Mouse (Mus musculus) CD4-positive helper T cell, adult 2 months (primary cell): Measurements from ENCODE around the gene Myl7.

Experiments
- DNase-seq: peaks from one replicate; pipeline ENCODE4 v3.0.0-alpha.2; 2012; ENCODE audit warnings: low read depth, missing footprints, low spot score

The Myl7 gene

DNA sequence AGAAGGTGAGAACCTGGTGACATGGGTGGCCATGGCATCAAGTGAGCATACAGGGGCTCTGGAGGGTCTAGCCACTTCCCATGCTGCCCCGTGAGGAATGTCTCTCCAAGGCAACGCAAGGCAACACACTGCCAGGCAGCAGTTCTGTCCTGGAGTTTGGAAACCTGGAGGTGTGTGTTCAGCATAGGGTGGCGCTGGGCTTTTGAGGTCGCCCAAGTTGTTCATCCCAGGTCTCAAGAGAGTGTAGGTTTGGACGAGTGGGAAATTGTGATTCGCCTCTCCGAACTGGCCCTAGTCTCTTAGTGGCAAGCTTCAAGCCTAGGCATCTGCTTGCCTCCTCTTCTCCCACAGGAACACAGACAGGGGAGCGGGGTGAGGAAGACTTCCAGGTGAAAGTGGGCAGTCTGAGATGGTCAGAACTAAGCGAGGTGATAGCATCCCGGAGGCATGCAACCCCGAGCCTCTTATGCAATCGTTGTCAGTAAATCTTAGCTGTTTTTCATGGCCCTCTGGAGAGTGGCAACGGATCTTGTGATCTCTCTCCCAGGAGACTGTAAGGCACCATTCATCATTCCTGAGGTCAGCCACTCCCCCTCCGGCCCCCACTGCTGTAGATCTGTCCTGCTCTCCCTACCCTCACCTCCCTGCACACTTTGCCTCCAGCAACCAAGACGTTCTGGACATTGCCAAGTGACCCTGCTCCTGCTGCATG, 36.0 kb downstream of the Myl7 start:
- no peak for DNase-seq

DNA sequence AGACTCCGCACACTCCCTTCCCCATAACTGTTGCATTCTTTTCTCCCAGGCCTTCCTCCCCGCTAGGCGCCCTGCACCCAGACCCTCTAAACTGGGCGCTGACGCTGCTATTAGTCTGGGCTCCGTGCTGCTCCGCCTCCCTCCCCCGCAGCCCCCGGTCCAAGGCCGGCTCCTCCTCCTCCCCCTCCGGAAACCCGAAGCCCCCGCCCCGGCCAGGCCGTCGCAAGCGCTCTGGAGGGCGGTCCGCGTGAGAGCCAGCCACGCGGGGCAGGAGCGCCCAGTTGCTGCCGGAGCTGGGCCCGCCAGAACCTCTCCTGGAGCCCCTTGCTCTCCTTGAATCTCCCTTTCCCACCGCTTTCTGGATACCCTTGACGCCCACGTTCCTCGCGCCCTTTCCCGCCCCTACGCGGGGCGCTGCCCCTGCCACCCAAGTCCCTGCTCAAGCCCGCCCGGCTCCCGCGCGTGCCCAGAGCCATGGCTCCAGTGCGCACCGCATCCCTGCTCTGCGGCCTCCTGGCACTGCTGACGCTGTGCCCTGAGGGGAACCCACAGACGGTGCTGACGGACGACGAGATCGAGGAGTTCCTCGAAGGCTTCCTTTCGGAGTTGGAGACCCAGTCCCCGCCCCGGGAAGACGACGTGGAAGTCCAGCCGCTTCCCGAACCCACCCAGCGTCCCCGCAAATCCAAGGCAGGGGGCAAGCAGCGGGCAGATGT, 36.7 kb downstream of the Myl7 start, which contains the start of gene Aebp1:
Aebp1 (plus strand) TSS at position 270 of the 716 bp plus-strand sequence.
- DNase-seq = peak; percentile 16

DNA sequence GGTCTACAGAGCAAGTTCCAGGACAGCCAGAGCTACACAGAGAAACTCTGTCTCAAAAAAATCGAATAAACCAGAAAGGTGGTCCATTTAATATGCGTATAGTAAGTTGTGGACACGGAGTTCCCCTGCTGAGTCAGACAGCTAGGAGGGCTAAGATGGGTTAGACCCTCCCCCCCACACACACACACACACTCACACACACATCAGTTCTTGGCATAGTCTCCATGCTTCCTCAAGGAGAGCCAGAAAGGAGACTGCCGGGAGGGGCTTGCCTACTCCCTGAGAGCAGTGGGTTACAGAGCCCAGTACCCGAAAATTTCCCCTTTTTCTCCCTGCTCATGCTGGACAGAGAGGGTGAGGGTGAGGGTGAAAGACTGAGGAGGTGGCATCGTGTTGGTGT, 37.9 kb downstream of the Myl7 start:
- DNase-seq = no peak

DNA sequence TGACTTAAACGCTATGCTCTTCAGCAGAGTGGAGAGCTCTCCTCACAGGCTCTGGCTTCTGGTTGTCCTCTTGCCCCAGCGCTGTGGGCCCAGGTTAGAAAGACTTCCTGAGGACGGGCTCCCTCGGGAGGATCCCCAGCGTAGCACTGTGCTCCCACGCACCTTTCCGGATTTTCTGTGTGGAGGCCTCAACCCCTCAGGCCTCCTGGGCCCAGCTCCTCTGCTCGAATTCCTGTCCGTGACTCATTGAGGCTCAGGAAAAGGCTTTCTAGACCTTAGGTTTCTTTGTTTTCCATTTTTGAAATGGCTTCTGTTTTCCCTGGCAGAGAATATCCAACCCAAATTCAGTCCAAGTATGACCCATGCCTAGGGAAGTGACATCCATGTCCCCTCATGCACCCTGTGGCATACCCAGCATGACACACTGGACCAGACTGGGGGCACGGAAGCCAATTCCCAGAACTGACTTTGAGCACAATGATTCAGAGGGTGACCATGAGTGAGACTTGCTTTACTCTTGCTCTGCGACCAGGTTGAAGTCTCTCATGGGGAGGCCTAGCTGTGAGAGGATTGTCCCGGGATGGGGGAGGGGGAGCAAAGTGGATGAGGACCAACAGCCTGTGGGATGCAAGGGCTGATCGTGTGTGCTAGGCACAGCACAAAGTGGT, 38.6 kb downstream of the Myl7 start:
- DNase-seq = no peak

DNA sequence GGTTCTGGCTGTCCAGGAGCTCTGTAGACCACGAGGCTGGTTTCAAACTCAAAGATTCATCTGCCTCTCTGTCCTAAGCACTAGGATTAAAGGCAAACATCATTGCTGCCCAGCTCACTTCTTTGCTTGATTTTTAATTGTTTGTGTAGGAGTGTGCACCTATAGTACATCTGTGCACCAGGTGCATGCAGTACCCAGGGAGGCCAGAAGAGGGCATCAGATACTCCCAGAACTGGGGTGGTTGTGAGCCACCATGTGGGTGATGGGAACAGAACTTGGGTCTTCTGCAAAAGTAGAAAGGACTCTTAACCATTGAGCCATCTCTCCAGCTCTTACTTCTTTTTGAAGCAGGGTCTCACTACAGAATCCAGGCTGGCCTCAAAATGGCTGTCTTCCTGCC, 39.9 kb downstream of the Myl7 start:
- no peak for DNase-seq

DNA sequence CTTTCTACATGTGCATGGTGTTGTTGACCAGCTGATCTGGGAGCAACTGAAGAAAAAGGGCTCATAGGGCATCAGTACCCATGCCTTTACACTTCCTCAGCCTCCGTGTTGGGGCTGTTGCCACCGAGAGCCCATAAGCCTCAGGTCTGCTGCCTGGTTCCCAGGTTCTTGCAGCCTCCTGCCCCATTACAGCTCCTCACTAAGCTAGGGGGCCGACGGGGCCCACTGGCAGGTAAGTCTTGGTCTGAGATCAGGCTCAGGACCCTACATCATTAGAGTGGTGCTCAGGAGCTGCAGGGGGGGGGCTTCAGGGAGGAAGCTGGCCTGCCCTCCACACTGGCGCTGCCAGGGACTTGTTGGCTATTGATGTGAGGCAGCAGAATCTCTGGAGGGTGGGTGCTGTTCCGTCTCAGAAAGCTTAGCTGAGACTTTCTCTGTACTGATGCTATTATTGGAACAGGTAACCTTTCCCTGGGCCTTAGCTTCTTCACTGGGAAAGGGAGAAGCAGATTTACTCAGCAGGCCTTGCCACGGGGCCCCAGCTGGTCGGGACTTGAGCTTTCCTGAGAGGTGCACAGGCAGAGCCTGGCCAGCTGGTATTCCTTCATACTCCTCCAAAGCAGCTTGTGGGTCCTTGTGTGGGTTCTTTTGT, 42.0 kb downstream of the Myl7 start:
- DNase-seq = no peak

DNA sequence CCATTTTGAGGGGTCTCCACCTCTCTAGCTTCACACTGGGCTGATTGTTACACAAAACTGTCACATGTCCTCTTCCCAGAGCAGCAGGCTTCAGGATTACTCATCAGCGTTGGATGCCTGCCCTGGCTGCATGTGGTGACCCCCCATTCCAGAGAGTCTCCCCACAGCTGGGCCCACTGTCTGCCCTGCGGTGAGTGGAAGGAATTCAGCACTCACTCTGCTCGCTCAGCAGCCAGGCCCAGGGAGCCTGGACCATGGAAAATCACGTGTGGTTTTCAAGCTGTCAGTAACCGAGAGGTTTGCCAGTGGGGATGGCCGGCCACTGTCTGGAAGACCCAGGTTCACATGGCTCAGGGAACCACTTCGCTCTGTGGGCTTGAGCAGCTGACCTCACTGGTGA, 42.7 kb downstream of the Myl7 start:
- no peak for DNase-seq

DNA sequence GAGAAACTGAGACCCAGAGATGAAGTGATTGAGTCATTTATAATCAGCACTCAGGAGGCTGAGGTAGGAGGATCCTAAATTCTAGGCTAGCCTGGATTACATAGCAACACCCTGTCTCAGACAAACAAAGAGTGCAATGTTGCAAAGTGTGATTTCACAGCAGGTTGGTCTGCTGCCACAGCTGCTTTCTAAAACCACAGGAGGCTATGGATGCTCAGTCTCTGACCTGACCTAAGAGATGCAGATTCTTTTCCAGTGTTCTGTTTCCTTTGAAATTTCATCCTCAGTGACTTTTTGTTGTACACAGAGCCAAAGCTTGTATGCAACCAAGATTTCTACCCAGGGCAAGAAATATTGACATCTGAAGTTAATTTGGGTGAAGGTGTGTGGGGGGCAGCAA, 43.1 kb downstream of the Myl7 start:
- no peak for DNase-seq

DNA sequence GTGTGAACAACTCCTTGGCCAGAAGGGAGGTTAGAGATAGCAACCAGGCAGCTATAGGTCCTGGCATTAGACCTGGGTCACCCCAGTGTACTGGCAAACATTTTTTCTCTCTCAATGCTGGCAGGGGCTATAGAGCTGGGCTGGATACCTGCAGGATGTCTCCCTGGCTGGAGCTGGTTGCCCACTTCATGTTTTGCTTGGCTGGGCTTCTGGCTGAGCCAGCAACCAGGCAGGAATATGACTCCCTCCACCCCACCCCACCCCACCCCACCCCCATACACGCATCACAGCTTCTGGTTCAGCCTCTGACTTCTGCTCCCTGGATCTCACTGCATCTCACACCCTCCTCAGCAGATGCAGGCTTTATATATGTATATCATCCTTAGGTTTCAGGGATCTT, 46.3 kb downstream of the Myl7 start:
- no peak for DNase-seq

DNA sequence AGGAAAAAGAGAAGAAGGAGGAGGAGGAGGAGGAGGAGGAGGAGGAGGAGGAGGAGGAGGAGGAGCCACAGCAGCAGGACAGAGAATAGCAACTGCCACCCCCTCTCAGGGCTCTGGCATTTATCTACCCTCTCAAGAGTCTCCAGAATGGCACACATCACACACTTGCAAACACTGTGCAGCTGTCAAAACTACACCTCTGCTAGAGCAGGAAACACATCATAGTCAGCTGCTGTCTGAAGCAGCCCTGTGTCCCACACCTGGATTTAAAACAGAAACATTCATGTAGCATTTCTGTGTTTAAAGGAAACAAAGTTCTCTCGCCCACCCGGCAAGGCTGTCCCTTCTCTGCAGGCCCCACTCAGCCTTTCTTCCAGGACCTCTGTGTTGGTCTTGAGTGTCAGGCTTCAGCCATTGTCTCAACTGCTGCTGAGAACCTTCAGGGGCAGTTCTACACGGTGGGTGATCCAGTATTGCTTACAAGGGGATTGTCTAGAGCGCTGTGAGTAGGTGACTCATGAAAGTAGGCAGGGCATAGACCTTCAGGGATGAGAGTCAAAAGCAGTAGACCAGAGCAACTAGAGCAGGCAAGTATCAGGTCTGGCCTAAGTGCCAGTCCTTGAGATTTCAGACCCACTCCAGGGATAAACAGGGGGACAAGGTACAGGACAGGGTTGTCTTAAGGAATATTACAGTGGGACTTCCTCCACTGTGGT, 47.4 kb downstream of the Myl7 start:
- DNase-seq = no peak

DNA sequence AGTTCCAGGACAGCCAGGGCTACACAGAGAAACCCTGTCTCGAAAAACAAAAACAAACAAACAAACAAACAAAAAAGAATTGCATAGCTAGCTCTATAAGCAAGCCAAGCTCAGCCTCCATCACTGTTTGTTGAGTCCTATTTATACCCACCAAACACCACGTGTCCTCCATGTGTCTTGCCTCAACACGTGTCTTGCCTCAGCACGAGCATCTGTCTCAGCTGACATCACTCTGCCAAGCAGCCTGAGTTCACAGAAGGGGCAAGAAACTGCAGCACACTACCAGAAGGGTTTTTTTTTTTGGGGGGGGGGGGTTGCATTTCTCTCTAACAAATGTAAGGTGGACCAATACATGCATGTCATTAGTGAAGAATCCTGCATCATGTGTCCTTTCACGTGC, 48.1 kb downstream of the Myl7 start:
- no peak for DNase-seq

DNA sequence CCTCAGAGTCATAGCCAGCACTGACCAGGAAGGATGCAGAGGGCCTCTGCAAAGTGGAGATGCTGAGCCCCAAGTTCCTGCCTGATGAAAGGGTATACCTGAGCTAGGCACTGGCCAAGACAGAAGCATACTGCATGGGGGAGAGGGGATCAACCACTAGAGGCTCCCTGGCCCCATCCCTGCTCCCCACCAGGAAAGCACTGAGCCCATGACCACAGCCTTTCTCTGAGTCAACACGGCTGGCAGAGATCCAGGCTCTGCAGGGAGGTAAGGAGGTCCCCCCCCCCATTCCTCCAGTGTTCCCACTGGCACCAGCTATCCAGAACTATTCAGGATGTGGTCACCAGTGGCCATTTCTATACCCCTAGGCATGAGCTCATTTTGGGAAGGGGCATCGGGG, 49.3 kb downstream of the Myl7 start:
- no peak for DNase-seq

DNA sequence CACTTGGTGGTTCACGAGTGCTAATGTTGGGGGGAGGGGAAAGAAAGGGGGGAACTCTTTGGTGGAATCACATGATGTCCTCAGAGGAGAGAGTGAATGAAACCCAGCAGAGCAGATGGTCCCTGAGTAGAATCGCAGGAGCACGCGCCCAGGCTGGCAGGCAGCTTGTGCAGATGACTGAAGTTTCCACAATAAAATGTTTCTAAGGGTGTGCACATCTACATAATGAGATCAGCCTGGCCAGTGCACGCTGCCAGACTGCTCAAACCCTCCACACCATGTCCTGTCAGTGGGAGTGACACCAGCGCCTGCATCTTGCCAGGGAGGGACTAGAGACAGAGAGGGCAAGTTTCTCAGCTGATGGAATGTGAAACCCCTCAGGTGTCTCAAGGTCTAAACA, 49.8 kb downstream of the Myl7 start:
- no peak for DNase-seq

DNA sequence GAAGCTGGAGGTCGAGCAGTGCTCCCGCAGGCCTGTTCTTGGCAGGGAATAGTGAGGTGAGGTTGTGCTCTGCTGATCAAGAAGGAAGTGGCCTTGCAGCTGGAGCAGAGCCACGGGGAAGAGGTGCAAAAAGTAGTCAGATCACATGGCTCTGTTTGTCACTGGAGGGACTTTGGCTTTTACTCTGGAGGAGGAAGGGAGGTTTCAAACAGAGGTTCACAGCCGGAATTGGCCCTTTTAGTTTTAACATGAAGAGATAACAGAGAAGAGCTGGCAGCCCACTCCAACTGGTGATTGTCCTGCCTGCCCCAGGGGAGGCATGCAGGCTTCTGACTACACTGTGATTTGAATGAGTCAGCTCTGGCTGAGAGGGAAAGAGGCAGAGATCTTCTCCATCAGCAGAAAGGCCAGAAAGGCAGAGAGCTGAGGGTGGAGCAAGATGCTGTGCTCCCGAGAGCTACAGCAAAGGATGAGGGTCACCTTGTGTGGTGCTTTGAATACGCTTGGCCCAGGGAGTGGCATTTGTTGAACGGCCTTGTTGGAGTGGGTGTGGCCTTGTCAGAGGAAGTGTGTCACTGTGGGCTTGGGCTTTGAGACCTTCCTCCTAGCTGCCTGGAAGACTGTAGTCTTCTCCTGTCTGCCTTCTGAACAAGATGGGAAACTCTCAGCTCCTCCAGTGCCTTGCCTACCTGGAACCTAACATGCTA, 51.8 kb downstream of the Myl7 start:
- DNase-seq = no peak
